Mouse (Mus musculus) heart, adult 2 months (tissue): Measurements from ENCODE around the gene Sec14l1.

ENCODE experiments used
- CTCF ChIP-seq: fragments of 200-600 bp; IDR thresholded peaks from 2 replicates; pipeline ENCODE4 v1.8.1; 2022; ENCODE audit warnings: antibody characterized with exemption, mild to moderate bottlenecking, moderate library complexity
- POLR2A ChIP-seq: fragments of 200-500 bp; IDR thresholded peaks from 2 replicates; pipeline ENCODE4 v1.6.1; 2011; ENCODE audit warnings: mild to moderate bottlenecking, low read depth, low read length, control low read depth; ENCODE audit not compliant: insufficient read depth

GRCm38 (mm10) chr11:117105850-117106249, 9.1 kb upstream of the Sec14l1 start:
- TF ChIP-seq CTCF (no peak), POLR2A (no peak)
